Mouse (Mus musculus) bone marrow macrophage, adult 2 months (primary cell): ENCODE results near the gene Rtel1.

Experiments used
- CTCF ChIP-seq: IDR thresholded peaks from 2 replicates; pipeline ENCODE4 v1.5.1; 2012; ENCODE audit warnings: low read depth, mild to moderate bottlenecking, low read length, moderate library complexity
- POLR2A ChIP-seq: IDR thresholded peaks from 2 replicates; pipeline ENCODE4 v1.6.1; 2012; ENCODE audit warnings: mild to moderate bottlenecking, low read depth, low read length, borderline replicate concordance

DNA sequence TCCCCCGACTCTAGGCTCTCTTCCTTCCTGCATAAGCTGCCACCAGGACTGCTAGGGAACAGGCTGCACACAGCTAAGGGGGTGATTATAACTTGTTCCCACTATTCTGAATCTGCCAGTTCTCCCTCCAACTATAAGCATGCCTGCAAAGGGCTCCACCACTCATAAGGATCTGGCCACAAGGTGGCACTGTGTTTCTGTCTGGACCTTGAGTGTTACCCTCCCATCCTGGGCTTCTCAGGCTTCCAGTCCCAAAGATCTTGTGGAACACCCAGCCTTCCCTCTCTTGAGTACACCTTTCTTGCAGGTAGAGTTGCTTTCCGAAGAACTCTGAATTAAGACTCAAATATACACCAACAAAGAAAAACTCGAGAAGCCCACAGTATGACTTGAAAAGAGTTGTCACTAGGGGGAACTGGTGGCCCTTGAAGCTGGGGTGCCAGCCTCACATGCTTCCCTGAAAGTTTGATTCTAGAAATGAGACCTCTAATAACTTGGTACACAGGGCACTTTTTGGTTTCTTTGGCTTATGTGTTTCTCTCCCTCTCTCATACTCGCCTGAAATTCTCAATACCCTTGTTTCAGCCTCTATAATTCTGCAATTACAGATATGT is 73.2 kb downstream of the Rtel1 start:
- TF ChIP-seq CTCF (peak; percentile 96), POLR2A (no peak)
